Mouse (Mus musculus) embryonic facial prominence, embryonic 12.5 days (tissue): ENCODE results near the gene Tmem51. TPM values are rescaled to one million over a fixed set of nuclear protein-coding genes. Genes with fewer than 3 reads are reported as not detected.

Source experiments
- polyA plus RNA-seq: library from polyadenylated mRNA; unstranded; fragments of >200 nt; fragmentation: Nextera tagmentation; extraction: Ambion mirVana; gene quantifications from 2 replicates; pipeline ENCODE4 v1.2.1, GENCODE M21; 2016

The Tmem51 gene
- polyA plus RNA-seq, 1 experiment from 2014 or later = 12.2 TPM

Other genes with a start within 250 kb of the Tmem51 start
- not detected in 2 replicates for gene Ctrc, start 237.9 kb downstream of the Tmem51 start, polyA plus RNA-seq
- 54.3 and 58.1 TPM in 2 replicates for gene Efhd2, start 209.4 kb downstream of the Tmem51 start, polyA plus RNA-seq
- 1.9 and 2.2 TPM in 2 replicates for gene Fhad1, start 69.2 kb downstream of the Tmem51 start, polyA plus RNA-seq
- 23.1 and 24.2 TPM in 2 replicates for gene Kazn, start 155.1 kb upstream of the Tmem51 start, polyA plus RNA-seq